Comparison of ENCODE assay signal across 8 mouse cellular contexts in genomic region chr11:58959921-58960465, GRCm38 (mm10). TPM values are rescaled to one million over a fixed set of nuclear protein-coding genes. Genes with fewer than 3 reads are reported as not detected.
A peak's percentile ranks its signal among the peaks of the same experiment; 100 is the strongest.
DNase-seq lines count a peak whose midpoint lies in the region; ATAC-seq and TF ChIP-seq lines count a peak whose summit lies in the region.

No protein-coding gene starts in this region.

- H3K36me3 ChIP-seq in embryonic facial prominence, embryonic 10.5 days (replicated peaks): peaks cover 19% of the 10 kb centered on the region
- no peaks in the 10 kb centered on the region for H3K36me3 ChIP-seq in midbrain, postnatal 0 days (ENCODE audit: insufficient read depth, low read length)

- WGBS in embryonic facial prominence, embryonic 10.5 days: 3% methylated on average over 40 of the region's 40 CpGs
- 2% methylated on average over 40 of the region's 40 CpGs for WGBS in midbrain, postnatal 0 days

- peak overlapping the region; percentile 64 for H3K4me3 ChIP-seq in embryonic facial prominence, embryonic 10.5 days
- peak overlapping the region; percentile 41 for H3K4me3 ChIP-seq in midbrain, postnatal 0 days (ENCODE audit: low read depth, low read length)

- peak; percentile 60 for TF ChIP-seq CTCF in midbrain, postnatal 0 days (IDR thresholded peaks at IDR 0.05)

- peak overlapping the region; percentile 71 for H3K4me2 ChIP-seq in midbrain, postnatal 0 days (ENCODE audit: low read depth, low read length, poor library complexity, severe bottlenecking)

- H3K9me3 ChIP-seq in embryonic facial prominence, embryonic 10.5 days: peaks cover 7% of the 10 kb centered on the region; the same call in 1 of the 2 replicates
- no peaks in the 10 kb centered on the region for H3K9me3 ChIP-seq in midbrain, postnatal 0 days (ENCODE audit: low read length)

- DNase-seq in urinary bladder, adult 18-20 months (ENCODE audit: low spot score in 2 of 2): peak; percentile 59 to 64
- no peak for DNase-seq in urinary bladder, postnatal 10 days (ENCODE audit: low spot score)
- peak; percentile 86 for DNase-seq in embryonic facial prominence, embryonic 10.5 days (ENCODE audit: low spot score)
- DNase-seq in heart, adult 8-10 months (ENCODE audit: low spot score): peak; percentile 82
- DNase-seq in kidney, adult 8-10 months: peak; percentile 78 to 87
- DNase-seq in liver: peak; percentile 91
- DNase-seq in midbrain, postnatal 0 days (ENCODE audit: low spot score): peak; percentile 91
- DNase-seq in spleen, postnatal 36 days (ENCODE audit: low spot score in 2 of 2): peak; percentile 84 to 87

- H3K27me3 ChIP-seq in embryonic facial prominence, embryonic 10.5 days (replicated peaks; ENCODE audit: low read depth, poor library complexity, severe bottlenecking): peaks cover 58% of the 10 kb centered on the region
- H3K27me3 ChIP-seq in midbrain, postnatal 0 days (ENCODE audit: insufficient read depth, low read length): no peaks in the 10 kb centered on the region

- H3K9ac ChIP-seq in midbrain, postnatal 0 days (replicated peaks; ENCODE audit: low read length, poor library complexity, severe bottlenecking): peak overlapping the region; percentile 62

- ATAC-seq in midbrain, postnatal 0 days (ENCODE audit: low FRiP score): peak; percentile 83

- H3K27ac ChIP-seq in embryonic facial prominence, embryonic 10.5 days (replicated peaks): peak overlapping the region; percentile 24; the same call in 1 of the 2 replicates
- H3K27ac ChIP-seq in midbrain, postnatal 0 days (ENCODE audit: low read depth, low read length): peak overlapping the region; percentile 73

- peaks cover 45% of the 10 kb centered on the region for H3K4me1 ChIP-seq in embryonic facial prominence, embryonic 10.5 days
- H3K4me1 ChIP-seq in midbrain, postnatal 0 days (ENCODE audit: insufficient read depth, low read length): peaks cover 9% of the 10 kb centered on the region

RNA-seq across cellular contexts. Expression of gene Hist3h2a, which starts 5.5 kb away (rescaled TPM):
- polyA plus RNA-seq in embryonic facial prominence, embryonic 10.5 days (2016; fragmentation: Nextera tagmentation; extraction: Ambion mirVana): 17.8 and 19.0 TPM in 2 replicates
- 10 to 100 TPM; 10.5 to 17.8 (median 16.0) TPM for total RNA-seq in heart, adult 8-10 months (2022)
- 163 and 242 TPM in 2 replicates for total RNA-seq in midbrain, postnatal 0 days (2014; rRNA removed)
- polyA plus RNA-seq in midbrain, postnatal 0 days (2015; fragmentation: Nextera tagmentation; extraction: Ambion mirVana): 42.0 and 46.2 TPM in 2 replicates

RNA-seq across cellular contexts. Expression of gene Trim17, which starts 5.5 kb away (rescaled TPM):
- polyA plus RNA-seq in embryonic facial prominence, embryonic 10.5 days (2016; fragmentation: Nextera tagmentation; extraction: Ambion mirVana): 0.19 and 0.40 TPM in 2 replicates
- total RNA-seq in heart, adult 8-10 months (2022): under 1 TPM in 3 of 4 experiments, not detected in 1; 0.06 to 0.20 (median 0.08) TPM
- total RNA-seq in midbrain, postnatal 0 days (2014; rRNA removed): 2.2 and 6.2 TPM in 2 replicates
- 0.67 and 0.72 TPM in 2 replicates for polyA plus RNA-seq in midbrain, postnatal 0 days (2015; fragmentation: Nextera tagmentation; extraction: Ambion mirVana)

RNA-seq across cellular contexts. Expression of gene Hist3h2ba, which starts 11.3 kb away (rescaled TPM):
- polyA plus RNA-seq in embryonic facial prominence, embryonic 10.5 days (2016; fragmentation: Nextera tagmentation; extraction: Ambion mirVana): 23.0 and 25.0 TPM in 2 replicates
- total RNA-seq in heart, adult 8-10 months (2022): 1 to 10 TPM in 3 of 4 experiments, not detected in 1; 1.3 to 1.4 (median 1.3) TPM
- 552 and 1,117 TPM in 2 replicates for total RNA-seq in midbrain, postnatal 0 days (2014; rRNA removed)
- 114 and 126 TPM in 2 replicates for polyA plus RNA-seq in midbrain, postnatal 0 days (2015; fragmentation: Nextera tagmentation; extraction: Ambion mirVana)

RNA-seq across cellular contexts. Expression of gene Trim11, which starts 17.9 kb away (rescaled TPM):
- 19.0 and 19.1 TPM in 2 replicates for polyA plus RNA-seq in embryonic facial prominence, embryonic 10.5 days (2016; fragmentation: Nextera tagmentation; extraction: Ambion mirVana)
- total RNA-seq in heart, adult 8-10 months (2022): 10 to 100 TPM; 14.7 to 18.9 (median 16.5) TPM
- 23.7 and 27.8 TPM in 2 replicates for total RNA-seq in midbrain, postnatal 0 days (2014; rRNA removed)
- polyA plus RNA-seq in midbrain, postnatal 0 days (2015; fragmentation: Nextera tagmentation; extraction: Ambion mirVana): 15.2 and 16.5 TPM in 2 replicates

RNA-seq across cellular contexts. Expression of gene Rnf187, which starts 21.3 kb away (rescaled TPM):
- polyA plus RNA-seq in embryonic facial prominence, embryonic 10.5 days (2016; fragmentation: Nextera tagmentation; extraction: Ambion mirVana): 255 and 258 TPM in 2 replicates
- total RNA-seq in heart, adult 8-10 months (2022): 100 to 1,000 TPM; 165 to 184 (median 175) TPM
- total RNA-seq in midbrain, postnatal 0 days (2014; rRNA removed): 925 and 964 TPM in 2 replicates
- 700 and 703 TPM in 2 replicates for polyA plus RNA-seq in midbrain, postnatal 0 days (2015; fragmentation: Nextera tagmentation; extraction: Ambion mirVana)

Comparison
In these comparisons a context has a peak if more than half of its experiments do, and no peak if none do; other contexts are left out.
1. RNA of gene Hist3h2ba, which starts 11.3 kb away (total RNA-seq): 552 to 1,117 TPM in midbrain, postnatal 0 days; 1.3 to 1.4 TPM in heart, adult 8-10 months; every median in the first group is over 100 times any median in the second.